Mouse (Mus musculus): ENCODE results near the gene Lrmda. TPM values are rescaled to one million over a fixed set of nuclear protein-coding genes. Genes with fewer than 3 reads are reported as not detected.
A peak's percentile ranks its signal among the peaks of the same experiment; 100 is the strongest.

The Lrmda gene
- polyA plus RNA-seq, 1 experiment from 2014 or later = 1.2 TPM

DNA sequence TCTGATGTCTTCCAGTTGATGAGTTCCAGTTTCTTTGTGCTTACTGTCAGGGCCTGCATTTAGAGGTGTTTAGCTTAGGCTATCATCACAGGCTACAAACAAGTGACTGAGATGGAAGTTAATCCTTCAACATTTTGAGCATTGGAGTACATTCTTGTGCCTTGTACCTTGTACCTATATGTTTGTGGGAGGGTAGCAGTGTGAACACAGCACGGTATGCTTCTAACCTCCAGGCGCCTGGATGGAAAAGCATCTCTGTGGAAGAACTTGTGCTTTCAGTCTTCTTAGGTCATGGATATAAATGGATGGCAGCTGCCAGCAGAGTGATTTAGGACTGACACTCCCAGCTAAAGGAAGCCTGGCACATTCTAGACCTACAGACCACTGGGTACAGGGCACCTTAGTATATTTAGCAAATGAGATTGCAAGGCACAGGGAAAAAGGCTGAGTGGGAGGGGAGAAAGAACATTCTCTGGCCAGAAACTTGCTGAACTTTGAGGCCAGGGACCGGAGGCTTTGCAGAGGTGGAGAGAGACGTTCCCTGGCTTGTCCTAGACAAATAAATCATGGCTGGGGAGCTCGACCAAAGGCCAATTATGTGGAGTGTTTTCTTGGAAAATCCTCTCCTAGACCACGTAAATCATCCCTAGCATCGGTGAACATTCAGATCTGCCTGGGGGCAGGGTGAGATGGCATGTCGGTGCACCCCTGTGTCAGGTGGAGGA lies 607.8 kb downstream of the Lrmda start:
- no peak overlapping the region for H3K27ac ChIP-seq

DNA sequence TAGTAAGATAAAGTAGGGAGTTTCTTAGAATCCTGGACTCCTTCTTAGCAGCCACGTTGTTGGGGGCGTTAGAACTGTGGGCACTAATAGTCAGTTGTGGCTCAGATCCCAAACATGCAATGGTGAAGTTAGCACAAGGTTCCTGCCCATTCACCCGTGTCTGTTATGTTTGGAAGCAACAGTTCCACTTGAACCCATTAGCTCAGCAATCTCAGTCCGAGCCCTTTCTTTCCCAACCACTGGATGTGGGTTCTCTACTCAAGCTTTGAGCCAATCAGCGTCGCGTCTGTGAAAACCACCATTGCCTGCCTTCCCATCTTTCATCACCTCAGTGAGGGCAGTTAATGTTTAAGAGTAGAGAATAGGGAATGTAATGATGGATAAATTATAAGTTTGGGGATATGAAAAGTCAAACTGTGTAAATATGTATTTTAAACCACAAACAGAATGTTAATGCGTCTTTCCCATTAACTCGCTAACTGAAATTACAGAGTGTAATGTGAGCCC lies 610.9 kb downstream of the Lrmda start:
- no peak overlapping the region for H3K27ac ChIP-seq
- H3K27me3 ChIP-seq = no peaks in the 10 kb centered on the region
- H3K4me1 ChIP-seq = no peaks in the 10 kb centered on the region
- WGBS = 76% methylated on average over 9 of the region's 9 CpGs
- H3K4me3 ChIP-seq = no peak overlapping the region
- 0 out of 2 replicates have a peak, but pooled peaks have one; percentile 52 for ATAC-seq (ENCODE audit: insufficient number of reproducible peaks, insufficient read depth, low FRiP score, low TSS enrichment, low read depth)
- H3K9me3 ChIP-seq = no peaks in the 10 kb centered on the region
- no peak overlapping the region for H3K4me2 ChIP-seq
- no peak overlapping the region for H3K9ac ChIP-seq
- no peaks in the 10 kb centered on the region for H3K36me3 ChIP-seq

More for the DNA sequence above, 607.8 kb downstream of the Lrmda start:
- H3K9ac ChIP-seq = no peak overlapping the region
- no peaks in the 10 kb centered on the region for H3K27me3 ChIP-seq
- H3K36me3 ChIP-seq = no peaks in the 10 kb centered on the region
- WGBS = 80% methylated on average over 8 of the region's 8 CpGs
- no peak overlapping the region for H3K4me3 ChIP-seq
- no peaks in the 10 kb centered on the region for H3K4me1 ChIP-seq
- ATAC-seq (ENCODE audit: insufficient number of reproducible peaks, insufficient read depth, low FRiP score, low TSS enrichment, low read depth) = no peak
- no peak overlapping the region for H3K4me2 ChIP-seq
- H3K9me3 ChIP-seq = no peaks in the 10 kb centered on the region

DNA sequence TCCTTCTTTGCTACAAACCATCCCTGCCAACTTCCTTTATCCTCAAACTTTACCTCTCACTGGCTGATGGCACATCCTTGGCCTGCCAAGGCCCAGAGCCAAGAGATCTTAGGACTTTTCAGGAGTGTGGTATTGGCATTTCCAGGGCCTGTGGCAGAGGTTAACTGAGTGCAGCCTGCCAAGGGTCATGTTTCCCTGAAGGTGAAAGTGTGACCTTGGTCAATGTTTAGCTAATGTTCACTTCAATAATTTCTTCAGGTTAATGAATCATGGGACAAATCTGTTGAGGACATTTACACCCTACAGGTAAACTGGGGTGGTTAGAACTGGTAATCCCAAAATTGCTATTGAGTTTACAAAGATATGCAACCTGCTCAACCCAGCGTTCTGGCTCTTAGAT lies 614.1 kb downstream of the Lrmda start:
- ATAC-seq (ENCODE audit: insufficient number of reproducible peaks, insufficient read depth, low FRiP score, low TSS enrichment, low read depth) = no peak
- Histone ChIP-seq H3K4me1 (no peaks in the 10 kb centered on the region), H3K4me2 (no peak overlapping the region), H3K9me3 (no peaks in the 10 kb centered on the region), H3K36me3 (no peaks in the 10 kb centered on the region), H3K27ac (no peak overlapping the region), H3K9ac (no peak overlapping the region), H3K27me3 (no peaks in the 10 kb centered on the region), H3K4me3 (no peak overlapping the region)
- WGBS = 76% methylated on average over 1 of the region's 1 CpGs

DNA sequence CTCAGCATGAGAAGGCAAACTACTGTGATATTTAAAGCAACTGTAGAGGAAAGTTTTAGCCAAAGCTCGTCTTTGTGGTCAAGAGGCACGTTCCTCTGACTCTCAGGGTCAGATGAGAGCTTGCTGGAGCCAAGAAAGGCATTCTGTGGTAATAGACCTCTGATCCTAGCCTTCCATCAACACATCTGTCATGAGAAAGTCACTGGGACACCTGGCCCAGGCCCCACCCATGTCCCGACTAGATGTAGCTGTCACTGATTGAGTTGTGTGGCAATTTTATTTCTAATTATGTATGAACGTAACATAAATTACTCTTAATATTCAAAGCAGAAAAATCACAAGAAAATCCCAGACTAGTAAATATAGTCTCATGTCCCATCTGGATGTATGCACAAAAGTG lies 624.0 kb downstream of the Lrmda start:
- H3K4me3 ChIP-seq = no peak overlapping the region
- no peak overlapping the region for H3K27ac ChIP-seq
- H3K9me3 ChIP-seq = no peaks in the 10 kb centered on the region
- WGBS = 70% methylated on average over 4 of the region's 4 CpGs
- H3K9ac ChIP-seq = no peak overlapping the region
- ATAC-seq (ENCODE audit: insufficient number of reproducible peaks, insufficient read depth, low FRiP score, low TSS enrichment, low read depth) = no peak
- no peaks in the 10 kb centered on the region for H3K36me3 ChIP-seq
- H3K4me1 ChIP-seq = peaks cover 22% of the 10 kb centered on the region
- no peak overlapping the region for H3K4me2 ChIP-seq
- H3K27me3 ChIP-seq = 0 out of 2 replicates have a peak, but pooled peaks cover 12% of the 10 kb centered on the region

DNA sequence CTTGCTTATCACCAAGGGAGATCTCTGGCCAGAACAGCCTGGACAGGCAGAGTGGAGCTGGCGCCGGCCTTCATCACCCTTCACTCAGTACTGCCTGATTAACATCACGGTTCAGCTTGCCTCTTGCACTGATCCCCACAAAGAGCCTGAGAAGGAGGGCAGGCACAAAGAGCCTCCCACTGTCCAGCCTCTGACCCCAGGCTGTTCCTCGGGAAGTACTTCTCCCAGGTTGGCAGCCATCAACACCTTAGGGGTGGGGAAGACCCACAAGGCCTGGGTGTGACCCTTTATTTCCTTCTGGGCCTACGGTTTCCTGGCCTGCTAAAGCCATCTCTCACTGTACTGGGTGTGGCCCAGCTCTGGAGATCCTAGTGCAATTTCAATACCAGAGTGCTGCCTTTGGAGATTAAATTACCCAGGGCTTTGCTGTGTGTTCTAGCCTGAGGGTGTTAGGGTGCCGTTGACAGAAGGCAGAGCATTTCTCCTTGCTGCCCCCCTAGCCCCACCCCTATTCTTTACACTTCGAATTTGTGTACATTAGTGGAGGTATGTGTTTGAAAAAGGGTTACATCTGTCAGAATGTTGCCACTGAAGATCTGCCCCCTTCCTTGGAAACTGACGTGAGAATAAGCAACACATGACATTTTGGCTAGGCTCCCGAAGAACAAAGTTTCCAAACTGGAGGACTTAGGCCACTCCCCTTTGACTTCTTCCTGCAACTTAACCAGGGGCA lies 628.5 kb downstream of the Lrmda start:
- H3K9ac ChIP-seq = no peak overlapping the region
- H3K9me3 ChIP-seq = no peaks in the 10 kb centered on the region
- 25% methylated on average over 9 of the region's 9 CpGs for WGBS
- no peak overlapping the region for H3K4me3 ChIP-seq
- 0 out of 2 replicates have a peak, but pooled peaks cover 12% of the 10 kb centered on the region for H3K27me3 ChIP-seq
- no peaks in the 10 kb centered on the region for H3K36me3 ChIP-seq
- H3K4me1 ChIP-seq = peaks cover 50% of the 10 kb centered on the region
- no peak; the same call in 1 of the 2 replicates for ATAC-seq (ENCODE audit: insufficient number of reproducible peaks, insufficient read depth, low FRiP score, low TSS enrichment, low read depth)
- no peak overlapping the region for H3K4me2 ChIP-seq
- peak overlapping the region; percentile 55; the same call in 1 of the 2 replicates for H3K27ac ChIP-seq

DNA sequence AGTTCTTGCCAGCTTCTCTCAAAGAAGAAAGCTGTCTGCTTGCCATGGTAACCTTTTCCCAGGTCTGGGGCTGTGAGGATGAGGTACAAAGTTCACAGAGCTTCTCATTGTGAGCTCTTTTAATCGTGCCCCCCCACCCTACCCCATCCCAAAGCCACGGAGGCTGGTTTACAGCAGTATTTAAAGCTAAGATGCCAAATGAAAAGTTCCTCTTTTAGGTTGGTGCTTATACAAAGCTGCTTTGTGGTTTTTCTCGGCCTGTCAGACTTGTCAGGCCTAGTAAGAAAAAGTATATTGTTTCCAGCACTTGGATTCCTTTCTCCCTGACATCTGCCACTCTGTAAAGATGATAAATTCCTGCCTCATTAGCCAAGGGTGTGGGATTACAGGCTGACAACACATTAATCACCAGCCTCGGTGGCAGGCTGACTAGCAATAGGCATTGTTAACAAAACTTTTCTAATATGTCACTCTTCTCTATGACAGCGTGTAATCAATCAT lies 629.9 kb downstream of the Lrmda start:
- H3K4me3 ChIP-seq = no peak overlapping the region
- no peaks in the 10 kb centered on the region for H3K36me3 ChIP-seq
- H3K27me3 ChIP-seq = 0 out of 2 replicates have a peak, but pooled peaks cover 12% of the 10 kb centered on the region
- H3K4me1 ChIP-seq = peaks cover 50% of the 10 kb centered on the region
- H3K9ac ChIP-seq = no peak overlapping the region
- 0 out of 2 replicates have a peak, but pooled peaks have one; percentile 43 for ATAC-seq (ENCODE audit: insufficient number of reproducible peaks, insufficient read depth, low FRiP score, low TSS enrichment, low read depth)
- 16% methylated on average over 5 of the region's 5 CpGs for WGBS
- peak overlapping the region; percentile 28; the same call in 1 of the 2 replicates for H3K27ac ChIP-seq
- no peaks in the 10 kb centered on the region for H3K9me3 ChIP-seq
- H3K4me2 ChIP-seq = no peak overlapping the region

DNA sequence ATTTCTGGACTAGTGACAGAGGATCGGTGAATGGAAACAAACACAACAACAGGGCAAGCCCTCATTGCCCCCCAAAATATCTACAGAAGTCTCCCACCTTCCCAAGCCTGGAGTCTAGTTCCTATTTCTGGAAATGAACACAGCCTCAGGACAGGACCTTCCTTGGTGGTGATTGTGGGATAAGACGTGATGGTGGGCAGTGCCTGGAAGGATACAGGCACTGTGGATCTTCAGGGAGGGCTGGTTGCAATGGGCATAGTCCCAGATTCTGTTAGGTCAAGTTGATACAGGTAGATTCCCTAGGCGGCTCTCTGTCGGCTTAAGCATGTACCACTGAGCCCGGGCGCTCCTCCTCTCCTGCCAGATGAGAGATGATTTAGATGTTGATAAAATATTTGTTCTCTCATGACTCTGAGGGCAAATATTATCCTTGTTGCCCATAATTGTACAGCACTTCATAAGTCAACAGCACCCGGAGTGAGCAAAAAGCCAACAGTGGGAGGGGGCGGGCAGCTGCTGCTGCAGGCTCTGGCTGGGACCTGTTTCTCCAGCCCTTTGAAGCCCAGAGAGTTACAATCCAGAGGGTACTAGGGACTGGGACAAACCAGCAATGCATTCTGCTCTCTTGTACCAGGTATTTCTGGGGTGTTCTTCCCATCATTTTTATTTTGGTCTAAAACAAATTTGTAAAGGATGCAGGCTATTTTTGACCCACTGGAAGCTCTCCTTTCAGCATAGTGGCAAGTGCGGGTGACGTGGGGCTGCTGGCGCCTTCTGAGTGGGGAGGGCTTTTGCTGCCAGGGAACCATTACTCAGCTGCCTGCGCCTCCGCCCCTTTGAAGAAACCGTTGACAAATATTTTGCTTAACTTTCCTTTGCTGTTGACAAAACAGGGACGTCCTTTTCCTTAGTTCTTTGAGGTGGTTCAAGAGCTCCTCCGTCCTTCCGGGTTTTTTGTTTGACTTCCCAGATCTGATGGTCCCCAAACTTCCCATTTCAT lies 630.8 kb downstream of the Lrmda start:
- ATAC-seq (ENCODE audit: insufficient number of reproducible peaks, insufficient read depth, low FRiP score, low TSS enrichment, low read depth) = no peak
- H3K4me1 ChIP-seq = peaks cover 50% of the 10 kb centered on the region

DNA sequence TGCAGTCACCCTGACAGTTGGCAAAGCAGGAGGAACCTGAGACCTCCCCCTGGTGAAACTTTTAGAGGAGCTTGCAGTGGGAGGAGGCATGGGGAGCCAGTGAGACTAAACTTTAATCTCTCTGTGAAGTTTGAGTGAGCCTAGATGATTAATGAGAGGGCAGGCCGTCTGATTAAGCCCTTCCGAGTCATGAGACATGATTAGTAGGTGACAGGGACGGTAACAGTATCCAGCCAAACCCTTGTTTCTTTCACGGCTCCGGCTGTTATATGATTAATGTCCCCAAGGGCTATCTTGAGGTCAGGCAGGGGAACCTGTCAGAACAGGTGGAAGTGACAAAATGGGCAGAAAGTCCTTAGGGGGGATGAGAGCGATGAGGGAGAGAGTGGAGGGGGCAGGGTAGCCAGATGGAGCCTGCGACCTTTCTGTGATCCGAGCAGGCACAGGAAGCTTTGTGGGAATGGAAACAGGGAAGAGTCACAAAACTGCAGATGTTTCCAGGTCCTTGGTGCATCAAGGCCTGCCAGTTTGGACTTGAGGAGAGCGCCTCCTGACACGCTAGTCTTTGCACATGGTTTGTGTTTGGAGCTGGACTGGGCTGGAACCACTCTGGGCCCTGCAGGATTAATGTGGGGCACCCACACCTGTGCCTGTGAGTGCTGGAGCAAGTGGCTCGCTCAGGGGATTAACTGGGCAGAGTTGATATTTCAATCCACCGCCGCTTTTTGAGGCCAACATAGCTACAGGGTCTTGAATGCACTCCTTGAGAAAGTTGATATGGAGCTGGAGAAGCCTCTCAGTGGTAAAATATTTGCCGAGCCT lies 631.8 kb downstream of the Lrmda start:
- 0 out of 2 replicates have a peak overlapping the region, but pooled peaks have one; percentile 12 for H3K27ac ChIP-seq
- H3K9ac ChIP-seq = no peak overlapping the region
- no peak overlapping the region for H3K4me2 ChIP-seq
- 36% methylated on average over 14 of the region's 14 CpGs for WGBS
- no peaks in the 10 kb centered on the region for H3K9me3 ChIP-seq
- H3K36me3 ChIP-seq = no peaks in the 10 kb centered on the region
- no peaks in the 10 kb centered on the region for H3K27me3 ChIP-seq
- peaks cover 49% of the 10 kb centered on the region for H3K4me1 ChIP-seq
- H3K4me3 ChIP-seq = no peak overlapping the region
- ATAC-seq (ENCODE audit: insufficient number of reproducible peaks, insufficient read depth, low FRiP score, low TSS enrichment, low read depth) = no peak

More for the DNA sequence above, 630.8 kb downstream of the Lrmda start:
- H3K4me3 ChIP-seq = no peak overlapping the region
- H3K4me2 ChIP-seq = no peak overlapping the region
- peak overlapping the region; percentile 28; the same call in 1 of the 2 replicates for H3K27ac ChIP-seq
- no peak overlapping the region for H3K9ac ChIP-seq
- no peaks in the 10 kb centered on the region for H3K36me3 ChIP-seq
- WGBS = 59% methylated on average over 17 of the region's 17 CpGs
- no peaks in the 10 kb centered on the region for H3K9me3 ChIP-seq
- 0 out of 2 replicates have a peak, but pooled peaks cover 8% of the 10 kb centered on the region for H3K27me3 ChIP-seq

DNA sequence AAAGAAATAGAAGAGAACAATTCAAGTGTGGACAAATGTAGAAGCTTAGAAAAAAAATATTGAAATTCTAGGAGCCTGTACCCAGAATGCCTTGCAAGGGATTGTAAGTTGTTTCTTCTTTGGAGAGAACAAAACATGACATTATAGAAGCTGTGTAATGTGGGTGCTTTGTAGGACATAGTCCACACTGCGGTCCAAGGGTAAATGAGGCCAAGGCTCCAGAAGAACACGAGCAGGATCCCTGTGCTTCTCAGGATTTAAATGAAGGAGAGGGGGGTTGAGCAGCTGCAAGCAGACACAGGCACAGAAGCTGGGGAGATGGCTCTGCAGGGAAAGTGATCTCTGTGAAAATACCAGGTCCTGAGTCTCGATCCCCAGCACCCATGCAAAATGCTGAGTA lies 643.0 kb downstream of the Lrmda start:
- Histone ChIP-seq H3K36me3 (no peaks in the 10 kb centered on the region), H3K27ac (no peak overlapping the region), H3K4me1 (0 out of 2 replicates have a peak, but pooled peaks cover 12% of the 10 kb centered on the region), H3K4me3 (no peak overlapping the region), H3K9ac (no peak overlapping the region), H3K27me3 (no peaks in the 10 kb centered on the region), H3K9me3 (no peaks in the 10 kb centered on the region), H3K4me2 (no peak overlapping the region)
- ATAC-seq (ENCODE audit: insufficient number of reproducible peaks, insufficient read depth, low FRiP score, low TSS enrichment, low read depth) = no peak
- WGBS = 59% methylated on average over 3 of the region's 3 CpGs

DNA sequence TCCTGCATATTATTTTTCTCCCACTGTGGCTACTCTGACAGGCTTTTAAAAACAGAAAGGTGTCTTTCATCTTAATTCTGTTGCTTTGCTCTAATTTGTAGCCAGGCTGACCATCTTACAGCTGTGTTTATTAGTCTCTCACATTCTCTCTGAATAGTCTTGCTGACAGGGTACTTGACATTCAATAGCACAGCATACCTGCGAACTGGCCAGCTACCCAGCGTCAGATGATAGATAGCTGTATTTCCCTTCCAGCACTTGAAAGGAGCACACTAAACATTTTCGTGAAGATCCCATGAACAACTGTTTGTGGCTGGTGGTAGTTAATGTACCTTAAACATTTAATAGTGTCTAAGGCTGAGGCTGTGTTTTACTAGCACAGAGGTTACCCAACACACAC lies 646.9 kb downstream of the Lrmda start:
- no peak for ATAC-seq (ENCODE audit: insufficient number of reproducible peaks, insufficient read depth, low FRiP score, low TSS enrichment, low read depth)
- Histone ChIP-seq H3K9me3 (no peaks in the 10 kb centered on the region), H3K9ac (no peak overlapping the region), H3K4me3 (no peak overlapping the region), H3K27me3 (no peaks in the 10 kb centered on the region), H3K4me2 (no peak overlapping the region), H3K4me1 (0 out of 2 replicates have a peak, but pooled peaks cover 12% of the 10 kb centered on the region), H3K36me3 (no peaks in the 10 kb centered on the region), H3K27ac (no peak overlapping the region)
- WGBS = 78% methylated on average over 3 of the region's 3 CpGs

All from embryonic facial prominence, embryonic 13.5 days (tissue).